Comparison of ENCODE assay signal across 16 mouse cellular contexts in the genomic region with DNA sequence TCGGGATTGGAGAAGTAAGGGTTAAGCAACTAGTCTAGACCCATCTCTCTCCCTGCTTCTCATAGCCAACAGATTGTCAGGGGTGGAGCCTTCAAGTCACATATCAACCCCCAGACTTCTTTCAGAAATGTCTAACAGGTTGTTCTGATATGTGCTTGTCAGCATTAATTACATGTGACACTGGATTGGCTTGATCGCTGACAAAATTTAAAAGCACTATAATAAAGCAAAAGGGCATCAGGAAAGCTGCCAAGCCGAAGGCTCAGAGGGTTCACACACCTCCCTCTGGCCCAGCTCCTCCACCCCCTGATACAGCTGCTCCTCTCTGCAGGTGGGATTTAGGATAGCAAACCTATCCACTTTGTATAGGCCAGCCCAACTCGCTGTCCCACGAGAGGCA.
A peak's percentile ranks its signal among the peaks of the same experiment; 100 is the strongest.
DNase-seq lines count a peak whose midpoint lies in the region; ATAC-seq lines count a peak whose summit lies in the region.
"Had no signal": no experiment of that assay in that cellular context is flagged by ENCODE, and none has a peak within 500 bp of the region (broad histone marks: within the 10 kb centered on the region; RNA-seq: fewer than 3 reads in every experiment).

No protein-coding gene starts in this region.

- no peak overlapping the region for H3K4me3 ChIP-seq in heart, embryonic 15.5 days
- H3K4me3 ChIP-seq in kidney, embryonic 16.5 days (ENCODE audit: low read length): no peak overlapping the region
- H3K4me3 ChIP-seq: limb, embryonic 15.5 days; midbrain, embryonic 12.5 days; neural tube, embryonic 15.5 days had no signal

- H3K27me3 ChIP-seq in heart, embryonic 15.5 days: no peaks in the 10 kb centered on the region
- H3K27me3 ChIP-seq in kidney, embryonic 16.5 days (ENCODE audit: insufficient read depth, low read length): no peaks in the 10 kb centered on the region
- H3K27me3 ChIP-seq: limb, embryonic 15.5 days; midbrain, embryonic 12.5 days; neural tube, embryonic 15.5 days had no signal

- DNase-seq in heart, postnatal 36 days: no peak
- DNase-seq in kidney, adult 8-10 months: peak; percentile 75 to 79
- DNase-seq in cerebellum, adult 18-20 months: peak; percentile 51 to 52
- DNase-seq in cerebellum, postnatal 10 days: peak; percentile 33 to 44
- no peak for DNase-seq in layer of hippocampus, adult 9-11 months
- DNase-seq: gastrocnemius, postnatal 14 days; lung, adult 2 months; lung, postnatal 4 days; thymus, postnatal 36 days had no signal

- peak; percentile 39; the same call in 1 of the 2 replicates for ATAC-seq in heart, embryonic 15.5 days (replicated peaks; ENCODE audit: insufficient number of reproducible peaks, insufficient read depth, low FRiP score, low read depth)
- ATAC-seq in kidney, embryonic 16.5 days (ENCODE audit: low FRiP score, low TSS enrichment): no peak
- ATAC-seq in erythroid progenitor cell, adult 5-6 weeks (replicated peaks; ENCODE audit: low FRiP score, poor library complexity, severe bottlenecking): no peak

- peak overlapping the region; percentile 7; the same call in 1 of the 2 replicates for H3K4me2 ChIP-seq in heart, embryonic 15.5 days
- H3K4me2 ChIP-seq in kidney, embryonic 16.5 days (replicated peaks; ENCODE audit: low read depth, low read length): no peak overlapping the region
- H3K4me2 ChIP-seq: limb, embryonic 15.5 days; midbrain, embryonic 12.5 days; neural tube, embryonic 15.5 days had no signal

- 44% methylated on average over 5 of the region's 5 CpGs for WGBS in heart, embryonic 15.5 days
- 63% methylated on average over 5 of the region's 5 CpGs for WGBS in kidney, embryonic 16.5 days

- peaks cover 23% of the 10 kb centered on the region for H3K4me1 ChIP-seq in heart, embryonic 15.5 days (replicated peaks)
- H3K4me1 ChIP-seq in kidney, embryonic 16.5 days (ENCODE audit: insufficient read depth, low read length): peaks cover 6% of the 10 kb centered on the region

- intact Hi-C loops in heart, postnatal 36 days (cut with DNase I): no loop called here

- H3K27ac ChIP-seq in heart, embryonic 15.5 days: no peak overlapping the region
- no peak overlapping the region for H3K27ac ChIP-seq in kidney, embryonic 16.5 days (ENCODE audit: low read length)
- H3K27ac ChIP-seq: limb, embryonic 15.5 days; midbrain, embryonic 12.5 days; neural tube, embryonic 15.5 days had no signal

- H3K9me3 ChIP-seq in heart, embryonic 15.5 days (replicated peaks): no peaks in the 10 kb centered on the region
- H3K9me3 ChIP-seq in kidney, embryonic 16.5 days (ENCODE audit: low read length): no peaks in the 10 kb centered on the region
- H3K9me3 ChIP-seq: G1E; limb, embryonic 15.5 days; midbrain, embryonic 12.5 days; neural tube, embryonic 15.5 days had no signal

- H3K9ac ChIP-seq in heart, embryonic 15.5 days: no peak overlapping the region
- H3K9ac ChIP-seq in kidney, embryonic 16.5 days (replicated peaks; ENCODE audit: low read length): no peak overlapping the region
- H3K9ac ChIP-seq: limb, embryonic 15.5 days; midbrain, embryonic 12.5 days; neural tube, embryonic 15.5 days had no signal

- no peaks in the 10 kb centered on the region for H3K36me3 ChIP-seq in heart, embryonic 15.5 days
- no peaks in the 10 kb centered on the region for H3K36me3 ChIP-seq in kidney, embryonic 16.5 days (ENCODE audit: insufficient read depth, low read length)
- H3K36me3 ChIP-seq: G1E; limb, embryonic 15.5 days; midbrain, embryonic 12.5 days; neural tube, embryonic 15.5 days had no signal

Comparison
In these comparisons a context has a peak if more than half of its experiments do, and no peak if none do; other contexts are left out.
1. DNase-seq: peak in kidney, adult 8-10 months (2 of 2), cerebellum, adult 18-20 months (2 of 2) and cerebellum, postnatal 10 days (2 of 2); none in heart, postnatal 36 days (0 of 2) and layer of hippocampus, adult 9-11 months (single experiment).